21 mouse cellular contexts compared by ENCODE assay signal in genomic region chrX:99539684-99540083, GRCm38 (mm10).
A peak's percentile ranks its signal among the peaks of the same experiment; 100 is the strongest.
DNase-seq lines count a peak whose midpoint lies in the region; ATAC-seq and TF ChIP-seq lines count a peak whose summit lies in the region.
"Had no signal": no experiment of that assay in that cellular context is flagged by ENCODE, and none has a peak within 500 bp of the region (broad histone marks: within the 10 kb centered on the region; RNA-seq: fewer than 3 reads in every experiment).

No protein-coding gene starts in this region.

- 0 out of 2 replicates have a peak, but pooled peaks cover 5% of the 10 kb centered on the region for H3K4me1 ChIP-seq in hindbrain, embryonic 14.5 days (replicated peaks; ENCODE audit: control insufficient read depth, insufficient read depth, low read length)
- peaks cover 7% of the 10 kb centered on the region; the same call in 1 of the 2 replicates for H3K4me1 ChIP-seq in hindbrain, embryonic 12.5 days
- peaks cover 10% of the 10 kb centered on the region for H3K4me1 ChIP-seq in liver, adult 2 months (ENCODE audit: control insufficient read depth, insufficient read depth, low read length)
- no peaks in the 10 kb centered on the region for H3K4me1 ChIP-seq in liver, embryonic 12.5 days
- H3K4me1 ChIP-seq in forebrain, embryonic 16.5 days (replicated peaks; ENCODE audit: control insufficient read depth, insufficient read depth, low read length) = peaks cover 8% of the 10 kb centered on the region

- no peaks in the 10 kb centered on the region for H3K79me2 ChIP-seq in liver, adult 2 months (ENCODE audit: control insufficient read depth, insufficient read depth, low read length)

- no peaks in the 10 kb centered on the region for H3K36me3 ChIP-seq in hindbrain, embryonic 14.5 days (replicated peaks; ENCODE audit: control insufficient read depth, insufficient read depth)
- H3K36me3 ChIP-seq in hindbrain, embryonic 12.5 days = no peaks in the 10 kb centered on the region
- no peaks in the 10 kb centered on the region for H3K36me3 ChIP-seq in liver, adult 2 months (ENCODE audit: control insufficient read depth, insufficient read depth, low read length)
- no peaks in the 10 kb centered on the region for H3K36me3 ChIP-seq in liver, embryonic 12.5 days
- no peaks in the 10 kb centered on the region for H3K36me3 ChIP-seq in forebrain, embryonic 16.5 days (ENCODE audit: control insufficient read depth, insufficient read depth)
- H3K36me3 ChIP-seq: heart, embryonic 12.5 days had no signal

- no peak for TF ChIP-seq POLR2A in liver, adult 2 months (IDR thresholded peaks at IDR 0.05; ENCODE audit: extremely low read depth, insufficient read depth, low read length)

- no peak overlapping the region for H3K4me3 ChIP-seq in hindbrain, embryonic 14.5 days (replicated peaks; ENCODE audit: low read length)
- no peak overlapping the region for H3K4me3 ChIP-seq in hindbrain, embryonic 12.5 days
- no peak overlapping the region for H3K4me3 ChIP-seq in liver, adult 2 months (ENCODE audit: insufficient read depth, low read depth, low read length)
- H3K4me3 ChIP-seq in liver, embryonic 12.5 days = no peak overlapping the region
- no peak overlapping the region for H3K4me3 ChIP-seq in forebrain, embryonic 16.5 days (replicated peaks; ENCODE audit: low read length)
- H3K4me3 ChIP-seq: erythroblast, embryonic 14.5 days; heart, embryonic 12.5 days; layer of hippocampus, adult 2 months; myocyte had no signal

- no peaks in the 10 kb centered on the region for H3K9me3 ChIP-seq in hindbrain, embryonic 14.5 days (ENCODE audit: control insufficient read depth, low read length)
- H3K9me3 ChIP-seq in hindbrain, embryonic 12.5 days (replicated peaks) = no peaks in the 10 kb centered on the region
- H3K9me3 ChIP-seq in liver, embryonic 12.5 days (replicated peaks) = no peaks in the 10 kb centered on the region
- no peaks in the 10 kb centered on the region for H3K9me3 ChIP-seq in forebrain, embryonic 16.5 days (ENCODE audit: control insufficient read depth, low read length)
- H3K9me3 ChIP-seq: heart, embryonic 12.5 days had no signal

- WGBS in hindbrain, embryonic 14.5 days = 57% methylated on average over 4 of the region's 4 CpGs
- WGBS in hindbrain, embryonic 12.5 days = 89% methylated on average over 4 of the region's 4 CpGs
- WGBS in liver, adult 2 months = 14% methylated on average over 4 of the region's 4 CpGs
- 86% methylated on average over 4 of the region's 4 CpGs for WGBS in liver, embryonic 12.5 days (ENCODE audit: insufficient replicate concordance)
- WGBS in forebrain, embryonic 16.5 days = 64% methylated on average over 4 of the region's 4 CpGs

- no peak for DNase-seq in hindbrain, embryonic 14.5 days (ENCODE audit: low spot score)
- DNase-seq in liver, adult 2 months (ENCODE audit: extremely low read depth, low read depth, low spot score) = peak; percentile 67
- peak; percentile 75 for DNase-seq in adipocyte (ENCODE audit: low spot score)
- no peak for DNase-seq in left cerebral cortex, adult 18-20 months (ENCODE audit: low spot score in 2 of 2)
- DNase-seq: adrenal gland, adult 8-10 months; cerebellum, adult 9-10 months; gastrocnemius, postnatal 10 days; heart, adult 11 months; heart, postnatal 14 days; layer of hippocampus, postnatal 36 days; lung, adult 2 months; right cerebral cortex, adult 18-20 months; thymus, postnatal 14 days had no signal

- no peak for TF ChIP-seq CTCF in liver, adult 2 months (IDR thresholded peaks at IDR 0.05; ENCODE audit: low read depth, low read length)

- H3K4me2 ChIP-seq in hindbrain, embryonic 14.5 days (replicated peaks) = no peak overlapping the region
- no peak overlapping the region for H3K4me2 ChIP-seq in hindbrain, embryonic 12.5 days (replicated peaks)
- no peak overlapping the region for H3K4me2 ChIP-seq in liver, embryonic 12.5 days
- H3K4me2 ChIP-seq in forebrain, embryonic 16.5 days (ENCODE audit: low read length) = no peak overlapping the region
- H3K4me2 ChIP-seq: heart, embryonic 12.5 days; liver, embryonic 11.5 days had no signal

- H3K27me3 ChIP-seq in hindbrain, embryonic 14.5 days (ENCODE audit: control insufficient read depth, insufficient read depth, low read length) = peaks cover 20% of the 10 kb centered on the region; the same call in 1 of the 2 replicates
- peaks cover 47% of the 10 kb centered on the region for H3K27me3 ChIP-seq in hindbrain, embryonic 12.5 days
- H3K27me3 ChIP-seq in liver, adult 2 months (ENCODE audit: control insufficient read depth, insufficient read depth, low read length) = no peaks in the 10 kb centered on the region
- H3K27me3 ChIP-seq in liver, embryonic 12.5 days (replicated peaks) = peaks cover 32% of the 10 kb centered on the region
- H3K27me3 ChIP-seq in forebrain, embryonic 16.5 days (replicated peaks; ENCODE audit: control insufficient read depth, insufficient read depth, low read length) = no peaks in the 10 kb centered on the region

- 0 out of 2 replicates have a peak overlapping the region, but pooled peaks have one; percentile 32 for H3K27ac ChIP-seq in hindbrain, embryonic 14.5 days
- no peak overlapping the region for H3K27ac ChIP-seq in hindbrain, embryonic 12.5 days
- H3K27ac ChIP-seq in liver, adult 2 months (replicated peaks; ENCODE audit: insufficient read depth, low read depth, low read length) = no peak overlapping the region
- H3K27ac ChIP-seq in liver, embryonic 12.5 days = no peak overlapping the region
- peak overlapping the region; percentile 70 for H3K27ac ChIP-seq in forebrain, embryonic 16.5 days (ENCODE audit: low read length)
- H3K27ac ChIP-seq: layer of hippocampus, adult 2 months had no signal

- H3K9ac ChIP-seq in hindbrain, embryonic 14.5 days = no peak overlapping the region
- no peak overlapping the region for H3K9ac ChIP-seq in hindbrain, embryonic 12.5 days
- H3K9ac ChIP-seq in liver, adult 2 months (ENCODE audit: low read depth, low read length) = no peak overlapping the region
- no peak overlapping the region for H3K9ac ChIP-seq in liver, embryonic 12.5 days
- no peak overlapping the region for H3K9ac ChIP-seq in forebrain, embryonic 16.5 days (replicated peaks; ENCODE audit: low read depth, low read length)
- H3K9ac ChIP-seq: heart, embryonic 12.5 days had no signal

- no peak for ATAC-seq in hindbrain, embryonic 14.5 days (ENCODE audit: low FRiP score)
- ATAC-seq in hindbrain, embryonic 12.5 days (ENCODE audit: low FRiP score) = no peak
- ATAC-seq in liver, embryonic 12.5 days = no peak
- ATAC-seq in forebrain, embryonic 16.5 days = peak; percentile 26

Comparison
In these comparisons a context has a peak if more than half of its experiments do, and no peak if none do; other contexts are left out.
1. H3K27ac ChIP-seq: peak in hindbrain, embryonic 14.5 days (single experiment) and forebrain, embryonic 16.5 days (single experiment); none in hindbrain, embryonic 12.5 days (single experiment), liver, adult 2 months (single experiment) and liver, embryonic 12.5 days (single experiment).
2. DNase-seq: peak in liver, adult 2 months (single experiment) and adipocyte (single experiment); none in hindbrain, embryonic 14.5 days (single experiment) and left cerebral cortex, adult 18-20 months (0 of 2).